Mouse (Mus musculus): ENCODE measurements at regions not wholly inside any gene's neighbourhood (a gene's known extent, or its start where the extent isn't known, plus 50 kb on each side); places are given as distances from the start of the nearest gene placed in this dataset.

DNA sequence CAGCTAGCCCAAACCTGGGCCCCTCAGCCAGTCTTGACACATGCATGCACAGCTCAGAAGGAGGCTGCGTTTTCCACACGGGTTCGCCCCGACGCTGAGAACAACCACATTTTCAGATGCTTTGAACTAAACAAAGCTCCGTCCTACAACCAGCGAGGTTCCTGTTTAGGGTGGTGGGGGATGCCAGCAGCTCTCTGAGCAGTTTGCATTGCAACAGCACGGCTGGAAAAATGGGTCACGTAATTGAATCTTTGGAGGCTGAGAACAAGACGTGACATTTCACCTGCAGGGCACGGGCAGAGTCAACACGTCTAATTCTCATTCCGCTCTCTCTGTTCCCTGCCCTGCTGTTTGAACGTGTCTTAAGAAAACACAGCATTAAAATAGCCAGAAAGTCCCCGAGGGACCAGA, 119.2 kb downstream of the Syk start:
- no peak overlapping the region for H3K9ac ChIP-seq (replicated peaks)
- no peaks in the 10 kb centered on the region for H3K36me3 ChIP-seq (replicated peaks; ENCODE audit: insufficient read depth, low read length)
- ATAC-seq, result no peak
- H3K27ac ChIP-seq (ENCODE audit: low read depth), result no peak overlapping the region
- WGBS (ENCODE audit: insufficient replicate concordance), result 30% methylated on average over 15 of the region's 15 CpGs
- H3K4me1 ChIP-seq (ENCODE audit: insufficient read depth), result peaks cover 8% of the 10 kb centered on the region
- H3K4me3 ChIP-seq (ENCODE audit: low read depth, low read length), result no peak overlapping the region
- H3K4me2 ChIP-seq (ENCODE audit: low read depth, low read length), result no peak overlapping the region
- no peaks in the 10 kb centered on the region for H3K27me3 ChIP-seq (ENCODE audit: insufficient read depth, low read length)
- H3K9me3 ChIP-seq (ENCODE audit: low read length), result no peaks in the 10 kb centered on the region
- TF ChIP-seq EP300 (IDR thresholded peaks at IDR 0.05; ENCODE audit: low read depth) (no peak), CTCF (IDR thresholded peaks at IDR 0.05; ENCODE audit: low read depth) (no peak)
- DNase-seq, result no peak

GRCm38 (mm10) chr13:52703401-52704164, 120.6 kb downstream of the Syk start:
- DNase-seq (peak; percentile 41), ATAC-seq (no peak)
- Histone ChIP-seq H3K27me3 (ENCODE audit: insufficient read depth, low read length) (no peaks in the 10 kb centered on the region), H3K4me1 (ENCODE audit: insufficient read depth) (peaks cover 8% of the 10 kb centered on the region), H3K27ac (ENCODE audit: low read depth) (no peak overlapping the region), H3K9me3 (ENCODE audit: low read length) (no peaks in the 10 kb centered on the region), H3K4me2 (ENCODE audit: low read depth, low read length) (no peak overlapping the region), H3K9ac (replicated peaks) (no peak overlapping the region), H3K36me3 (replicated peaks; ENCODE audit: insufficient read depth, low read length) (no peaks in the 10 kb centered on the region), H3K4me3 (ENCODE audit: low read depth, low read length) (no peak overlapping the region)
- no peak for TF ChIP-seq EP300 (IDR thresholded peaks at IDR 0.05; ENCODE audit: low read depth)
- TF ChIP-seq CTCF (IDR thresholded peaks at IDR 0.05; ENCODE audit: low read depth), result no peak
- WGBS (ENCODE audit: insufficient replicate concordance), result 54% methylated on average over 12 of the region's 12 CpGs

GRCm38 (mm10) chr13:52704673-52705072, 121.7 kb downstream of the Syk start:
- Histone ChIP-seq H3K4me1 (ENCODE audit: insufficient read depth) (peaks cover 9% of the 10 kb centered on the region), H3K27me3 (ENCODE audit: insufficient read depth, low read length) (no peaks in the 10 kb centered on the region), H3K9me3 (ENCODE audit: low read length) (no peaks in the 10 kb centered on the region), H3K4me2 (ENCODE audit: low read depth, low read length) (no peak overlapping the region), H3K27ac (ENCODE audit: low read depth) (no peak overlapping the region), H3K9ac (replicated peaks) (no peak overlapping the region), H3K4me3 (ENCODE audit: low read depth, low read length) (no peak overlapping the region), H3K36me3 (replicated peaks; ENCODE audit: insufficient read depth, low read length) (no peaks in the 10 kb centered on the region)
- DNase-seq (no peak), ATAC-seq (no peak)
- TF ChIP-seq EP300 (IDR thresholded peaks at IDR 0.05; ENCODE audit: low read depth), result no peak
- TF ChIP-seq CTCF (IDR thresholded peaks at IDR 0.05; ENCODE audit: low read depth), result no peak
- 80% methylated on average over 3 of the region's 3 CpGs for WGBS (ENCODE audit: insufficient replicate concordance)

DNA sequence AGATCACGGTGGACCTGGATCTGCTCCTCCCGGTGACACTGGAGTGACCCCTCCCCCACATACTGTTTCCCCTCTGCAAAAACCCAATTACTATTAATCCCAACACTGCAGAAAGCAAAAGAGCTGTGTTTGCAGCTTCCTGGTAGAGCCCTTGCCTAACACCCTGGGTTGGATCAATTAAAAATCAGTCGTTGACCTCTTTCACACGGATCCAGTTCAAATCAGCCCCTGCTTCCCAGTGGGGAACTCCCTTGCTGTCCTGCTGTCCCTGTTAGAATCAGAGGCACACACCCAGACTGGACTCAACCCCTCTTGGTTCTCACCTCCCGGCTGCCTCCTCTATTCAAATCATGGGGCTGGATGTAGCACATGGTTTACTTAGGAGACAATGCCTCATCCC, 126.6 kb downstream of the Syk start:
- 49% methylated on average over 5 of the region's 5 CpGs for WGBS (ENCODE audit: insufficient replicate concordance)

DNA sequence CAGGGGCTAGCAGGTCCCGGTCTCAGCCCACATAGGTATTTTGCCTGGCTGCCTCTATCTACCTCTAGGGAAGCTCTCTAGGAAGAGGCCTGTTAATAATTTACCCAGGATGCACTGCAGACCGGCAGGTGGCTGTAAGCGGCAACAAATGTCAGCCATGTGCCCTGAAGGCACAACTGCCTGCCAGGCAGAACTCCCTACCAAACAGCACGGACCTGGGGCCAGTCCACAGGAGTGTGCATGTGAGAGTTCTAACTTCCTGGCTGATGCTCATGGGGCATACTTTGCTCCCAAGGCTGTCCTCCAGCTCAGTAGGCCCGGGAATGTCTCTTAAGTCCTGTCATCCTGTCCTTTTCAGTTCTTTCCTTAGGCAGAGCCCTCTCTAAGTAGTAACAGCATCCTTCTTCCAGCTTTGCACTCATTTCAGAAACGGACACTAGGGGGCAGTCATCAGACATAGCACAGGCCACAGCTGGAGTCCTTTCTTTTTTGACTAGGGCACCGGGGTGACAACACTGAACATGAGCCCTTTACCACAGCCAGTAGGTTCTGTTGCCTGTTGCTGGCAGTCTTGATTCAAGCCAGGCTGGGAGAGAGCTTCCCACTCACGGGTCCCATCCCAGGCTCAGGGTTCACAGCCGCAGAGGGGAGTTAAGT, 128.9 kb downstream of the Syk start:
- no peak overlapping the region for H3K9ac ChIP-seq (replicated peaks)
- no peak overlapping the region for H3K4me3 ChIP-seq (ENCODE audit: low read depth, low read length)
- peak; percentile 69 for ATAC-seq
- H3K36me3 ChIP-seq (replicated peaks; ENCODE audit: insufficient read depth, low read length), result no peaks in the 10 kb centered on the region
- TF ChIP-seq CTCF (IDR thresholded peaks at IDR 0.05; ENCODE audit: low read depth) (peak; percentile 94), EP300 (IDR thresholded peaks at IDR 0.05; ENCODE audit: low read depth) (no peak)
- H3K27me3 ChIP-seq (ENCODE audit: insufficient read depth, low read length), result no peaks in the 10 kb centered on the region
- H3K4me1 ChIP-seq (ENCODE audit: insufficient read depth), result 0 out of 2 replicates have a peak, but pooled peaks cover 4% of the 10 kb centered on the region
- H3K27ac ChIP-seq (ENCODE audit: low read depth), result no peak overlapping the region
- no peaks in the 10 kb centered on the region for H3K9me3 ChIP-seq (ENCODE audit: low read length)
- 29% methylated on average over 9 of the region's 9 CpGs for WGBS (ENCODE audit: insufficient replicate concordance)
- H3K4me2 ChIP-seq (ENCODE audit: low read depth, low read length), result no peak overlapping the region
- peak; percentile 80 for DNase-seq

More for the DNA sequence above, 126.6 kb downstream of the Syk start:
- Histone ChIP-seq H3K27ac (ENCODE audit: low read depth) (no peak overlapping the region), H3K27me3 (ENCODE audit: insufficient read depth, low read length) (no peaks in the 10 kb centered on the region), H3K9me3 (ENCODE audit: low read length) (no peaks in the 10 kb centered on the region), H3K4me3 (ENCODE audit: low read depth, low read length) (no peak overlapping the region), H3K4me2 (ENCODE audit: low read depth, low read length) (no peak overlapping the region), H3K9ac (replicated peaks) (no peak overlapping the region), H3K4me1 (ENCODE audit: insufficient read depth) (0 out of 2 replicates have a peak, but pooled peaks cover 4% of the 10 kb centered on the region), H3K36me3 (replicated peaks; ENCODE audit: insufficient read depth, low read length) (no peaks in the 10 kb centered on the region)
- ATAC-seq, result peak; percentile 82
- peak; percentile 19 for DNase-seq
- TF ChIP-seq EP300 (IDR thresholded peaks at IDR 0.05; ENCODE audit: low read depth), result no peak
- no peak for TF ChIP-seq CTCF (IDR thresholded peaks at IDR 0.05; ENCODE audit: low read depth)

DNA sequence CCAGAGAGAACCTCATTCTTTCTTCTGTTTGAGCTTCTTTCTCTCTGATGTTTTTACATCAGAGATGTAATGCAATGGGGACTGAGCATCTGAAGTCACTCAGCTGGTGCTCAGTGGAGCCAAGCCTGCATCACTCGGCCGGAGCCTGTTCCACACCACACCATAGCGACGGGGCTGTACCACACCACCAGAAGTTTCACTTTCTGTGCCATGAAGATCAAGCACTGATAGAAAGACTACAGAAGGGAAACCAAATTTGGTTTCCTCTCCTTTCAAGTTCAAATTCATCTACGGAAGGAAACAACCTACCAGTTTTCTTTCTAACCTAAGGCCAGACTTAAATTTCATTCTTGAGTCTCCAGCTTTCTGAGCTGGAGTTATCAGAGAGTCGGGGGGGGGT, 138.5 kb downstream of the Syk start:
- DNase-seq, result no peak
- 54% methylated on average over 6 of the region's 6 CpGs for WGBS (ENCODE audit: insufficient replicate concordance)
- no peaks in the 10 kb centered on the region for H3K9me3 ChIP-seq (ENCODE audit: low read length)

More for the DNA sequence above, 138.5 kb downstream of the Syk start:
- Histone ChIP-seq H3K4me2 (ENCODE audit: low read depth, low read length) (no peak overlapping the region), H3K9ac (replicated peaks) (no peak overlapping the region), H3K36me3 (replicated peaks; ENCODE audit: insufficient read depth, low read length) (no peaks in the 10 kb centered on the region), H3K27ac (ENCODE audit: low read depth) (no peak overlapping the region), H3K4me1 (ENCODE audit: insufficient read depth) (peaks cover 5% of the 10 kb centered on the region; the same call in 1 of the 2 replicates), H3K27me3 (ENCODE audit: insufficient read depth, low read length) (no peaks in the 10 kb centered on the region), H3K4me3 (ENCODE audit: low read depth, low read length) (no peak overlapping the region)
- TF ChIP-seq CTCF (IDR thresholded peaks at IDR 0.05; ENCODE audit: low read depth) (no peak), EP300 (IDR thresholded peaks at IDR 0.05; ENCODE audit: low read depth) (no peak)
- no peak for ATAC-seq
